Mouse (Mus musculus) lung, postnatal 10 days (tissue): ENCODE results near the gene Dnajc13.

Experiments used
- DNase-seq: peaks from one replicate; pipeline ENCODE4 v3.0.0; 2021

Gene Dnajc13

GRCm38 (mm10) chr9:104108571-104109143, 154.1 kb downstream of the Dnajc13 start:
- no peak for DNase-seq

- no peak for DNase-seq
Observed at GRCm38 (mm10) chr9:104107482-104107881, 155.2 kb downstream of the Dnajc13 start.

GRCm38 (mm10) chr9:104106930-104107329, 155.8 kb downstream of the Dnajc13 start:
- DNase-seq = no peak

- no peak for DNase-seq
Observed at GRCm38 (mm10) chr9:104104986-104105385, 157.7 kb downstream of the Dnajc13 start.

GRCm38 (mm10) chr9:104102901-104103300, 159.8 kb downstream of the Dnajc13 start:
- DNase-seq = no peak

GRCm38 (mm10) chr9:104102301-104102700, 160.4 kb downstream of the Dnajc13 start:
- DNase-seq = no peak

GRCm38 (mm10) chr9:104101458-104101857, 161.3 kb downstream of the Dnajc13 start:
- DNase-seq = no peak
